Mouse (Mus musculus): ENCODE results near the gene Pde4d. TPM values are rescaled to one million over a fixed set of nuclear protein-coding genes. Genes with fewer than 3 reads are reported as not detected.

The Pde4d gene
- total and polyA plus RNA-seq, 3 experiments = 3.6 to 71.4 (median 38.5) TPM

- DNase-seq = no peak
Measured at GRCm38 (mm10) chr13:109175852-109176621, 726.3 kb downstream of the Pde4d start.

- no peak for DNase-seq
Measured at GRCm38 (mm10) chr13:109181363-109181762, 731.6 kb downstream of the Pde4d start.

- DNase-seq = no peak
Measured at GRCm38 (mm10) chr13:109190652-109191051, 740.9 kb downstream of the Pde4d start.

GRCm38 (mm10) chr13:109191176-109191575 lies 741.4 kb downstream of the Pde4d start:
- DNase-seq = no peak

GRCm38 (mm10) chr13:109205541-109205940 lies 755.8 kb downstream of the Pde4d start:
- DNase-seq = no peak

GRCm38 (mm10) chr13:109208607-109209006 lies 758.9 kb downstream of the Pde4d start:
- DNase-seq = no peak

- DNase-seq = no peak
Measured at GRCm38 (mm10) chr13:109209413-109209812, 759.7 kb downstream of the Pde4d start.

GRCm38 (mm10) chr13:109210403-109210802 lies 760.7 kb downstream of the Pde4d start:
- DNase-seq = peak; percentile 60

- DNase-seq = no peak
Measured at GRCm38 (mm10) chr13:109211471-109211870, 761.7 kb downstream of the Pde4d start.

- DNase-seq = no peak
Measured at GRCm38 (mm10) chr13:109211941-109212487, 762.3 kb downstream of the Pde4d start.

GRCm38 (mm10) chr13:109212788-109213473 lies 763.2 kb downstream of the Pde4d start:
- DNase-seq = no peak

GRCm38 (mm10) chr13:109219019-109219725 lies 769.4 kb downstream of the Pde4d start:
- no peak for DNase-seq

GRCm38 (mm10) chr13:109228967-109229617 lies 779.3 kb downstream of the Pde4d start:
- peak; percentile 21 for DNase-seq

GRCm38 (mm10) chr13:109229618-109230334 lies 780.0 kb downstream of the Pde4d start:
- DNase-seq = peak; percentile 8

GRCm38 (mm10) chr13:109230335-109230987 lies 780.7 kb downstream of the Pde4d start:
- no peak for DNase-seq

- no peak for DNase-seq
Measured at GRCm38 (mm10) chr13:109231848-109232460, 782.2 kb downstream of the Pde4d start.

GRCm38 (mm10) chr13:109232531-109232930 lies 782.8 kb downstream of the Pde4d start:
- no peak for DNase-seq

- DNase-seq = no peak
Measured at GRCm38 (mm10) chr13:109233911-109234613, 784.3 kb downstream of the Pde4d start.

GRCm38 (mm10) chr13:109236047-109236446 lies 786.3 kb downstream of the Pde4d start:
- no peak for DNase-seq

- no peak for DNase-seq
Measured at GRCm38 (mm10) chr13:109238670-109239069, 788.9 kb downstream of the Pde4d start.
